Mouse (Mus musculus): ENCODE results near the gene Slbp.

DNA sequence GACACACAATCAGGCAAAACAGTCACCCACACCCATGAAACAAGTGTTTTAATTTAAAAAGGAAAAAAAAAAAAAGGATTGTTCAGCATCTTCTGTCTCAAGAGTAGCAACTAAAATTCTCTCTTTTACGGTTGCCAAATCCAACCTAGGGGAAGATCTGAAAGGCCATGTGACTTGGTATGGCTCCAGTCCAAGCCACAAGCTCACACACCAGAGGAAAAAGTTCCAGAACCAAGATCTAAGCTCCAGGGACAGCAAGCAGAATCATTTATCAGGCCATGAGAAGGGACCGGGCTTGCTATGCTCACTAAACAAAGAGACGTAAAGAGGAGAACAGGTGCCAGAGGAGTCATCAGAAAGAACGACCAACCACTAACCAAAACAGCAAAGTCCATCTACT lies 24.4 kb downstream of the Slbp start:
- TF ChIP-seq CTCF (IDR thresholded peaks at IDR 0.05) (no peak), EP300 (IDR thresholded peaks at IDR 0.05) (no peak)

Data from lung, postnatal 0 days (tissue).